Mouse (Mus musculus) cerebellum, postnatal 36 days (tissue): ENCODE data around the gene Cabin1.

ENCODE experiments used
- DNase-seq, 2 experiments: peaks; one replicate each; pipeline ENCODE4 v3.0.0; 2021 to 2022; ENCODE audit warnings: mixed read lengths in 2 of 2

Gene Cabin1

GRCm38 (mm10) chr10:75766856-75767255, 2.7 kb upstream of the Cabin1 start:
- DNase-seq, result no peak

GRCm38 (mm10) chr10:75764519-75765473, 655 bp upstream of the Cabin1 start:
- DNase-seq, result peak; percentile 70 to 80

GRCm38 (mm10) chr10:75762413-75762812, 1.7 kb downstream of the Cabin1 start:
- no peak for DNase-seq

GRCm38 (mm10) chr10:75760311-75760710, 3.8 kb downstream of the Cabin1 start:
- no peak for DNase-seq

GRCm38 (mm10) chr10:75756719-75757118, 7.4 kb downstream of the Cabin1 start:
- DNase-seq, result no peak

GRCm38 (mm10) chr10:75744017-75744416, 20.1 kb downstream of the Cabin1 start:
- DNase-seq, result peak; percentile 87 to 94

- peak; percentile 62 to 63 for DNase-seq
These were observed 20.8 kb downstream of the Cabin1 start for GRCm38 (mm10) chr10:75743369-75743768.

- peak in 1 of 2 experiments; percentile 20 for DNase-seq
These were observed 23.3 kb downstream of the Cabin1 start for GRCm38 (mm10) chr10:75740866-75741265.

GRCm38 (mm10) chr10:75725449-75725848, 38.7 kb downstream of the Cabin1 start:
- DNase-seq, result no peak

- DNase-seq, result no peak
These were observed 43.9 kb downstream of the Cabin1 start for GRCm38 (mm10) chr10:75720215-75720614.

- no peak for DNase-seq
These were observed 49.3 kb downstream of the Cabin1 start for GRCm38 (mm10) chr10:75714795-75715194.

- DNase-seq, result peak; percentile 47 to 53
These were observed 51.1 kb downstream of the Cabin1 start for GRCm38 (mm10) chr10:75713026-75713425.

GRCm38 (mm10) chr10:75710210-75710609, 53.9 kb downstream of the Cabin1 start:
- DNase-seq, result no peak

- DNase-seq, result no peak
These were observed 54.9 kb downstream of the Cabin1 start for GRCm38 (mm10) chr10:75709261-75709660.

GRCm38 (mm10) chr10:75708633-75708992, 55.5 kb downstream of the Cabin1 start:
- DNase-seq, result peak; percentile 59 to 65

- DNase-seq, result no peak
These were observed 56.1 kb downstream of the Cabin1 start for GRCm38 (mm10) chr10:75707901-75708632.

- no peak for DNase-seq
These were observed 57.4 kb downstream of the Cabin1 start for GRCm38 (mm10) chr10:75706632-75707216.

GRCm38 (mm10) chr10:75705681-75706400, 58.3 kb downstream of the Cabin1 start:
- DNase-seq, result no peak

- peak; percentile 97 to 99 for DNase-seq
These were observed 59.6 kb downstream of the Cabin1 start for GRCm38 (mm10) chr10:75704212-75705185.

- peak; percentile 32 to 42 for DNase-seq
These were observed 60.6 kb downstream of the Cabin1 start for GRCm38 (mm10) chr10:75703504-75703903.

- no peak for DNase-seq
These were observed 61.6 kb downstream of the Cabin1 start for GRCm38 (mm10) chr10:75702494-75702893.
